Mouse (Mus musculus) testis, adult 2 months (tissue): Measurements from ENCODE around the gene Cav2.

Experiments used
- CTCF ChIP-seq: fragments of 200-500 bp; IDR thresholded peaks from 2 replicates; pipeline ENCODE4 v1.5.1; 2012; ENCODE audit warnings: low read depth, mild to moderate bottlenecking, inconsistent platforms, low read length, moderate library complexity; ENCODE audit not compliant: control insufficient read depth, insufficient read depth, insufficient replicate concordance
- POLR2A ChIP-seq: fragments of 200-500 bp; IDR thresholded peaks from 2 replicates; pipeline ENCODE4 v1.6.1; 2012; ENCODE audit warnings: low read depth, mild to moderate bottlenecking, inconsistent platforms, low read length, moderate library complexity; ENCODE audit not compliant: control insufficient read depth

DNA sequence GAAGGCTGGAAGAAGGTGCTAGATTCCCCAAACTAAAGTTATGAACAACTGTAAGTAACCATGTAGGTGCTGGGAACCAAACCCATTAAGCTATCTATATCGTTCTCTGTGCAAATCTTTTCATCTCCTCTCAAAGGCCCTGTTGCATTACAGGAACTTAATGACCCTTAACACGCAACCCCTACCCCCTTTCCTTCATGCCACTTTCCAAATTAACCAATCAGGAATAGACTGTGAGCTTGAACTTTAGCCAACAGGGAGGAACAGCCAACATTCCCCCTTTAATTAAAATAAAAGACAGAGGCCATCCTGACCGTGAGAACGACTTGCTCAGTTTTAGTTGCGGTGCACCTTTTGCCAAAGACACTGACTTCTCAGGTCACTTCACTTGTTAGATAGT is 14.1 kb downstream of the Cav2 start:
- no peak for TF ChIP-seq CTCF
- TF ChIP-seq POLR2A = no peak
